Mouse (Mus musculus) testis, adult 2 months (tissue): Measurements from ENCODE around the gene Yif1b.

Experiments
- CTCF ChIP-seq: fragments of 200-500 bp; IDR thresholded peaks from 2 replicates; pipeline ENCODE4 v1.5.1; 2012; ENCODE audit warnings: low read depth, mild to moderate bottlenecking, inconsistent platforms, low read length, moderate library complexity; ENCODE audit not compliant: control insufficient read depth, insufficient read depth, insufficient replicate concordance
- POLR2A ChIP-seq: fragments of 200-500 bp; IDR thresholded peaks from 2 replicates; pipeline ENCODE4 v1.6.1; 2012; ENCODE audit warnings: low read depth, mild to moderate bottlenecking, inconsistent platforms, low read length, moderate library complexity; ENCODE audit not compliant: control insufficient read depth

- no peak for TF ChIP-seq POLR2A
- TF ChIP-seq CTCF, result no peak
These were observed 45.7 kb downstream of the Yif1b start for GRCm38 (mm10) chr7:29283876-29284275.
